Mouse (Mus musculus): ENCODE data around the gene 1700042G07Rik. TPM values are rescaled to one million over a fixed set of nuclear protein-coding genes. Genes with fewer than 3 reads are reported as not detected.
A peak's percentile ranks its signal among the peaks of the same experiment; 100 is the strongest.

The 1700042G07Rik gene
- total RNA-seq, 2 experiments from 2014 or later: not detected

DNA sequence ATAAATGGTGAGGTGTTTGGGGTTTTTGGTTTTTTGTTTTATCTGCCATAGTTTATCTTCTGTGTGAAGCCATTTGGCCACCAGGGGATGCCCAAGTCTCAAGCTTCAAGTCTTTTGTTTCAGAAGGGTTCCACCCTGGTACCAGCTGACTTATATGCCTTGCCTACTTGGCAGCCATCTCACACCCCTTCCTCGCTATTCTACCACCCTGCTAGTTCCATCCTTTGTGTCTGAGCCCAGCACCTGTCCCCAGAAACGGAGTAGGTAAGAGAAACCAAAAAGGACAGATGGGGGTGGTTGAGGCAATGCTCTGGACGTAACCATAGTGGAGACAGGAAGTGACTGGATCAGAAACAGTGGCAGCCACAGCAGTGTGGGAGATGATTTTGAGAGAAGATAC, 13.3 kb upstream of the 1700042G07Rik start:
- no peak for DNase-seq
- intact Hi-C loops (cut with DNase I; ENCODE audit: low total_unique reads): no loop called here

GRCm38 (mm10) chr4:116160769-116161168, 12.4 kb upstream of the 1700042G07Rik start:
- intact Hi-C loops (cut with DNase I; ENCODE audit: low total_unique reads): no loop called here
- no peak for DNase-seq

GRCm38 (mm10) chr4:116162142-116162541, 11.0 kb upstream of the 1700042G07Rik start:
- DNase-seq: no peak
- intact Hi-C loops (cut with DNase I; ENCODE audit: low total_unique reads): no loop called here

DNA sequence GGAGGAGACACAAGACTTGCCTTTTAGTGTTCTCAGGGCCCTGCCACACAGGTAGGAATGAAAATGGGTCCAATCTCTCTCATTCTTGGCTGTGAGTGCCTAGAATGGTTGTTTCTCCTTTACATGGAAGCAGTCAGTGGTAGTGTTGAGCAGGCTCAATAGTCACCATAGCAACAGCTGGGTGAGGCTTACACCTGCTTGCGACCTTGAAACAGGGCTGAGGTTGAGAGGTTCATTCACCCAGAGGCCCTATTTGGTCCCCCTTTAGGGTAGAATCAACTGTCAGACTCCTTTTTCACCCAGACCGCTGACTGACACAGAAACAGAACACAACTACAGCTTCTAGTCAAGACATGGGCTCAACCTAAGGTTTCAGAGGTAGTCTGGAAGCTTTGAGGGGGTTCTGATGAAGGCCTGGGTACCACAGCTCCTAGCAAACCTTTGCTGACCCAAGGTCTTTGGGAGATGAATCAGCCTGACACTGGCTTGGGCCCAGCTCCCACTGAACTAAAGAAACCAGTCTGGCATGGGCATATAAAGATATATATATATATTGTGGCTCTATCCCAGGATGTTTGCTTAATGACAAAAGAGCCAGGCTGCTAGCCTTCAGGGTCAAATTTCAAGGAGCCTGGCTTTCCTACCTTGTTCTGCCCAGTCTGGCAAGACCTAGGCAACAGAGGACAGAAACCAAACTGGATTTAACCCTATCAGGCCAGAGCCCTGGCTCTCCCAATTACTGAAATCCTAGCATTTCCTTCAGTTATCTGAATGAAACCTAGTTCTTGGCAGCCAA, 8.2 kb upstream of the 1700042G07Rik start:
- DNase-seq: no peak
- intact Hi-C loops (cut with DNase I; ENCODE audit: low total_unique reads): loop anchor here (5.0 kb wide), 1 partner anchor 117 kb away; no protein-coding TSS in a partner anchor

GRCm38 (mm10) chr4:116165708-116166407, 7.3 kb upstream of the 1700042G07Rik start:
- no peak for DNase-seq
- intact Hi-C loops (cut with DNase I; ENCODE audit: low total_unique reads): loop anchor here (5.0 kb wide), 1 partner anchor 116 kb away; no protein-coding TSS in a partner anchor

GRCm38 (mm10) chr4:116167404-116167803, 5.8 kb upstream of the 1700042G07Rik start, which contains the start of gene Tspan1:
Gene Tspan1, minus strand, starts transcription at chr4:116167601.
- no peak for DNase-seq
- intact Hi-C loops (cut with DNase I; ENCODE audit: low total_unique reads): loop anchor here (5.0 kb wide), 1 partner anchor 115 kb away; no protein-coding TSS in a partner anchor

DNA sequence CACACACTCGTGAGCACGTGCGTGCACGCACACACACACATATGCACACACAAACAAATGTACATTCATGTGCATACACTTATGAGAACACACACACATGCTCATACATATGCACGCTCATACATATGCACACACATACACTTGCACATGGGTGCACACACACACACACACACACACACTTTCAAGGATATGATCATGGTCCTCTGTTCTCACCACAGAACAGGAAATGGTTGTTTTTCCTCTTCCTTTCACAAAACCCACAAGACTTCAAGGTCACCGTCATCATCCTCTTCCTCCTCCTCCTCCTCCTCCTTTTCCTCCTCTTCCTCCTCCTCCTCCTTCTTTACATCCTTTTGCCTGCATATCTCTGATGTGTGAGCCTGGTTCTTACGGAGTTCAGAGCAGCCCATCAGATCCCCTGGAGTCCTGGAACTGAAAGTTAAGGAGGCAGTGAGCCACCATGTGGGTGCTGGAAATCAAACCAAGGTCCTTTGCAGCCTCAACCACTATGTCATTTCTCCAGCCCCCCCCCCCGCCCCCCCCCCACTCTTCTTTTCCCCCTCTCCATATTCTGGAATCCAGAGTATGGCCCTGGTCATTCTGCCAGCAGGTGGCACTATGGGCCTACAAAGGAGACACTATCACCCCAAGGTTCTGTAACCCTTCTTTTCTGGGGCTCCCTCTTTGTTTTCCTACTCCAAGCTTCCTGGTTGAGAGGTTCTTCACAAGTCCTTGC, 4.4 kb upstream of the 1700042G07Rik start:
- DNase-seq: peak; percentile 71
- intact Hi-C loops (cut with DNase I; ENCODE audit: low total_unique reads): loop anchor here (5.0 kb wide), 1 partner anchor 114 kb away; no protein-coding TSS in a partner anchor

DNA sequence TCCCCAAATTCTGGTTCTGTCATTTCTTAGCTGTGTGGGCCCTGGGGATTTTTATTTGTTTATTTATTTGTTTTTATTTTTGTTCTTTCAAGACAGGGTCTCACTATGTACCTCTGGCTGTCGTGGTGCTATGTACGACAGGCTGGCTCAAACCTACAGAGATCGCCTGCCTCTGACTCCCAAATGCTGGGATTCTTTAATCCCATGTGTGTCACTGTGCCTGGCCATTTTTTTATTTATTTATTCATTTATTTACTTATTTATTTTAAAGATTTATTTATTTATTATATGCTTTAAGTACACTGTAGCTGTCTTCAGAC, 3.9 kb upstream of the 1700042G07Rik start:
- intact Hi-C loops (cut with DNase I; ENCODE audit: low total_unique reads): loop anchor here (5.0 kb wide), 1 partner anchor 113 kb away; no protein-coding TSS in a partner anchor
- DNase-seq: no peak

DNA sequence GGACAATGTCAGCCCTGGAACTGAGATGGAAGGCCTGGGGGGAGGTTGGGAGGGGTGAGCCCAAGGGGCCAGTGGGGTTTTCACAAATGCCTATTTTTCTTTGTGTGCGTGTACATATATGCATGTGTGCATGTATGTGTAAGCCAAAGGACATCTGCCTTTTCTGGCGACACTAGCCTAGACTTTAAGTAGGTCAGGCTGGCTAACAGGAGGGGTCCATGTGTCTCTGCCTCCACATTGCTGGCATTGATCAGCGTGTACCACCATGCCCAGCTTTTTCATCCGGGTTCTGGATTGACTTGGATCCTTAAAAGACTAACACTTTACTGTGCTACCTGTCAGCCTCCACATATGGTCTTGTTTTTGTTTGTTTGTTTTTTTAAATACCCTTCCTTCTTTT, 580 bp downstream of the 1700042G07Rik start:
- intact Hi-C loops (cut with DNase I; ENCODE audit: low total_unique reads): no loop called here
- no peak for DNase-seq

DNA sequence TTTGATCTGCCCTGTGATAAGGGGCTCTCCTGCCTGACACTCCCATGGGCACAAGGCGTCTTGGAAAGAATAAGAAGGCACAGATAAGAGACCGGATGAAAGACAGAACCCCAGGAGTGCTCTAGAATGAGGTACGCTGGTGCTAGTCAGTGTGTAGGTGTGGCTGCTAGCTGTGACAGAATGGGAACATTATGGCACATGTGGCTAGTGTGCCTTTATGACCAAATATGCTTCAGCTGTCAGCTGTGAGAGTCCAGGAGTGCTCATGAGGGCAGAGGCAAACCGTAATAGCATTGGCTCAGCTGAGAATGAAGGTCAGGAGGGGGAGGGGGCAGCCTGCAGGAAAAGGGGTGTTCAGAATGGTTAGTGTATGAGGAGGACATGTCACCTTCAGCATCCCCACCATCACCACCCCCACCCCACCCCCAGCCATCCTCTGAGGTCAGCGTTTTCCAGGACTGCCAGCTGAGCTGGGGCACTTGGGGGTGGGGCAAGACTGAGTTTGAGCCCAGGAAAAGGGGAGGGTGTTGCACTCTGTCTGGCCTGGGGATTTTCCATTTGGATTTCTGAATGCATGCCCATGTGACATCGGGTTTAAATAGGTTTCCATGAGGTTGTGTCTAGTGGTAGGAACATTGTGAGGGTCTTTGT, 1.4 kb downstream of the 1700042G07Rik start:
- intact Hi-C loops (cut with DNase I; ENCODE audit: low total_unique reads): no loop called here
- DNase-seq: no peak

GRCm38 (mm10) chr4:116175136-116175535, 2.0 kb downstream of the 1700042G07Rik start:
- no peak for DNase-seq
- intact Hi-C loops (cut with DNase I; ENCODE audit: low total_unique reads): no loop called here

DNA sequence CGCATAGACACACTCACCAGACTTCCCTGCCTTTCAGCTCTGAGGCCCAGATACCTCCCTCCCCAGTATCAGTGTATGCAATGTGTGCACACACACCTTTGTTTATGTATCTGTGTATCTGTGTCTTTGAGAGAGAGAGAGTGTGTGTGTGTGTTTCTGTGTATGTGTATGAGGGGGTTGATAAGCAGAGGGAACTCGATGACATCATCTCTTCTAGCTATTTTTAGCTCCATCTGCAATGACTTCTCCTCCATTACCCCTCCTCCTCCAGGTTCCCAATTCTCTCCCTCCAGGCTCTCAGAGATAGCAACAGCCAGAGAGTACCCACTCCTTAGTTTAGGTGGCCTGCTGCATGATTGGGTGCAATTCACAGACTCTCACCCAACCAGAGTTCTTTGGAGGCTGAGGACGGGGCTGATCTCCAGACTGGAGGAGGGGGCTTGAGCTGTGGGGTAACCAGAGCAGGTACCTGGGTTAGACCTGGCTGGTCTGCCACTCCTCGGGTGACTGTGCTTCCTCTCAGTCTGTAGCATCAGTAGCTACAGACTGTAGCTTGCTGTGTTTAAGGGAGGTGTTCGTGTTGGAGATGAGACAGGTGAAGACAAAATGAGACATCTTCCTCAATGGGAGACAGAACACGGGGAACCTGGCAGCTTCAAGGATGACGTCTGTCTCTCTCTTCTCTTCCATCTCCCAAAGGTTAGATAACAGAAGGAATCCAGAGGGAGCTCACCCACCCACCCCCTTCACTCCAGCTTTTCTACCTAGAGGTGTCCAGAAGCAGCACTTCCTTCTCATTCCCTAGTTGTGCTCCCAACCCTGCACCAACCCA, 2.8 kb downstream of the 1700042G07Rik start:
- intact Hi-C loops (cut with DNase I; ENCODE audit: low total_unique reads): no loop called here
- DNase-seq: no peak

DNA sequence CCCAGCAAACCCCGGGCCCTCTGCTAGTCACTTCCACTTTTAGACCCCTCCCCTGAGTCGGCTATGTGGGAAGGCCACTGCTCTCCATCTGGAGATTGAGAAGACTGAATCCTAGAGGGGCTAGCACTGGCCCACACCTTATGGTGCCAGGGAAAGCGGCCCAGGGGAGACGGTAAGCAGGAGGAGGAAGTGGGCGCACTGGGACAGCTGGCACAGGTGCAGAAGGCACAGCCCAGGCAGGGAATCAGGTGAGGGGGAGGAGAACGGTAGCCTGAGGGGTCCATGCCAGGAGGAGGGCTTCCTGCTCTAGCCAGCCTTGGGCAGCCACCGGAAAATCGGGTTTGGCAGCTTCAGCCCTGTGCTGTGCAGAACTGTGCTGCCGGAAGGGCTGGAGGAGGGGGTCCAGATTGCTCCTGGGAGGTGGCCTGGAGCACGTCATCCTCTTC, 3.4 kb downstream of the 1700042G07Rik start:
- DNase-seq: peak; percentile 67
- intact Hi-C loops (cut with DNase I; ENCODE audit: low total_unique reads): no loop called here

GRCm38 (mm10) chr4:116177140-116177539, 4.0 kb downstream of the 1700042G07Rik start:
- DNase-seq: peak; percentile 58
- intact Hi-C loops (cut with DNase I; ENCODE audit: low total_unique reads): no loop called here

- intact Hi-C loops (cut with DNase I; ENCODE audit: low total_unique reads): no loop called here
- DNase-seq: no peak
Measured at GRCm38 (mm10) chr4:116182079-116182478, 8.9 kb downstream of the 1700042G07Rik start.

GRCm38 (mm10) chr4:116182745-116183144, 9.6 kb downstream of the 1700042G07Rik start:
- DNase-seq: peak; percentile 16
- intact Hi-C loops (cut with DNase I; ENCODE audit: low total_unique reads): no loop called here

GRCm38 (mm10) chr4:116185083-116185482, 11.9 kb downstream of the 1700042G07Rik start:
- no peak for DNase-seq
- intact Hi-C loops (cut with DNase I; ENCODE audit: low total_unique reads): no loop called here

DNA sequence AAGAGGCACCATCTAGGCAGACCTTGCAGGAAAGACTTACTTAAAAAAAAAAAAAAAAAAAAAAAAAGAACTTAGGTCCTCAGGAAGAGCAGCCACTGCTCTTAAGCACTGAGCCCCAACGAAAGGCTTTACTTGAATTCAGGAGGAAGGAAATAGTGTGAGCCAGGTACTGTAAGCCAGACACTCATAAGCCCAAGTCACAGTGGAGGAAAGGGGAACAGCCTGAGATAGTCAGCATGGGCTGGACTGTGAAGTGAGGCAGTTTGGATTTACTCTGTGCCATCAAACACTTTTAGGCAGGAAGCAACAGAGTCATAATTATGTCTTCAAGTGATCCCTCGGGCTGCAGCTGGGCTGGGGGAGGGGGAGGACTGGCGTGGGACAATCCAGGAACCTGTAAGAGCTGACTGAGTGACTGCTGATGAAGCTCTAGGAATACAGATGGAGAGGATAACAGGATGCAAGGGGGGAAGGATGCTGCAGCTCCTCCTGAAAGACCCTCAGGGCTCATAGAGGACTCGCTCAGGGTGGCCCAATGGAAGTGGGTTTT, 19.2 kb downstream of the 1700042G07Rik start:
- intact Hi-C loops (cut with DNase I; ENCODE audit: low total_unique reads): no loop called here
- peak; percentile 31 for DNase-seq

All from gastrocnemius, postnatal 14 days (tissue).